Mouse (Mus musculus): Measurements from ENCODE around the gene Gm17304. TPM values are rescaled to one million over a fixed set of nuclear protein-coding genes. Genes with fewer than 3 reads are reported as not detected.

Gene Gm17304
- polyA plus RNA-seq, 1 experiment from 2014 or later = not detected

- H3K9me3 ChIP-seq (replicated peaks) = no peaks in the 10 kb centered on the region
- ATAC-seq (ENCODE audit: insufficient read depth) = no peak
- H3K4me2 ChIP-seq = no peak overlapping the region
- no peak overlapping the region for H3K9ac ChIP-seq
- peaks cover 38% of the 10 kb centered on the region for H3K36me3 ChIP-seq (replicated peaks)
- no peak overlapping the region for H3K4me3 ChIP-seq (replicated peaks)
- no peak overlapping the region; the same call in 1 of the 2 replicates for H3K27ac ChIP-seq (replicated peaks)
- H3K27me3 ChIP-seq = no peaks in the 10 kb centered on the region
- peaks cover 18% of the 10 kb centered on the region for H3K4me1 ChIP-seq (replicated peaks)
- 69% methylated on average over 3 of the region's 3 CpGs for WGBS (ENCODE audit: insufficient replicate concordance)
Observed at GRCm38 (mm10) chr5:106652790-106653328, 44.0 kb downstream of the Gm17304 start.

Other genes starting within 250 kb of the Gm17304 start
- not detected in 2 replicates for gene Barhl2, start 150.9 kb upstream of the Gm17304 start, polyA plus RNA-seq (2015; fragmentation: Nextera tagmentation; extraction: Ambion mirVana)
- 16.5 and 16.7 TPM in 2 replicates for gene Zfp644, start 88.2 kb downstream of the Gm17304 start, polyA plus RNA-seq (2015; fragmentation: Nextera tagmentation; extraction: Ambion mirVana)